Mouse (Mus musculus) embryonic fibroblast, embryonic 13.5 days (primary cell): ENCODE measurements at regions not wholly inside any gene's neighbourhood (a gene's known extent, or its start where the extent isn't known, plus 50 kb on each side); places are given as distances from the start of the nearest gene placed in this dataset.

ENCODE experiments used
- H3K27ac ChIP-seq: 2 replicates; pipeline ENCODE4 v1.5.1; 2012; ENCODE audit warnings: low read length, control low read depth, inconsistent platforms; ENCODE audit not compliant: insufficient read depth
- H3K4me1 ChIP-seq: 2 replicates; pipeline ENCODE4 v1.6.1; 2011; ENCODE audit warnings: low read length; ENCODE audit not compliant: control insufficient read depth, insufficient read depth
- H3K4me3 ChIP-seq: 2 replicates; pipeline ENCODE4 v1.5.1; 2011; ENCODE audit warnings: mild to moderate bottlenecking, control low read depth, low read length; ENCODE audit not compliant: insufficient read depth
- CTCF ChIP-seq: IDR thresholded peaks from 2 replicates; pipeline ENCODE4 v1.5.1; 2011; ENCODE audit warnings: mild to moderate bottlenecking, control low read depth, low read length, moderate library complexity, borderline replicate concordance; ENCODE audit not compliant: insufficient read depth
- POLR2A ChIP-seq: IDR thresholded peaks from 2 replicates; pipeline ENCODE4 v1.6.1; 2011; ENCODE audit warnings: low read depth, mild to moderate bottlenecking, control low read depth, low read length, moderate library complexity

GRCm38 (mm10) chr15:72201791-72202190, 1632.6 kb upstream of the Gm6569 start:
- Histone ChIP-seq H3K4me1 (no peaks in the 10 kb centered on the region), H3K27ac (no peak overlapping the region), H3K4me3 (no peak overlapping the region)
- TF ChIP-seq CTCF (no peak), POLR2A (no peak)

DNA sequence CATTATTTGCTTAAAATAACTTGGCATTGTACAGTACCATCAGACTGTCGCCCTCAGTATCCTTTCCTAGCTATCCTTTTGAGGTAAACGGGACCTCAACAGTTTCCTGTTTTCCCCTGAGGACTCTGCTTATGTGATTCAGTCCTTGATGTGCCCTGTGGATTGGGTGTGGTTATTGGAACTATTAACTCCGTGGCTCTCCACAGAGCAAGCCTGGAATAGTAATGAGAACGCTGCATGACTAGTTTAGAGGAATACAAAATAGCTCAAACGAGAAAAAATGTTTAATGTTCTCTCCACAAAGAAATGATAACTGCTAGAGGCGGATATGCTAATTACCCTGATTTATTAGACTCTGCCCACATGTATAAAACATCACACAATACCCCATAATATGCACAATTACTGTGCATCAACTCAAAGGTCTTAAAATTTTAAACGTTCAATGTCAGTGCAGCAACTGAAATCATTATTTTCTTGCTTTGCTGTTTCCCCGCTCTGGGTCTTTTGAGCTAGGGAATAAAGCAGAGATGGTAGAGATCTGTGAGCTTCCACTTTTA, 1629.0 kb upstream of the Gm6569 start:
- no peak for TF ChIP-seq POLR2A
- no peak for TF ChIP-seq CTCF
- no peaks in the 10 kb centered on the region for H3K4me1 ChIP-seq
- H3K27ac ChIP-seq = no peak overlapping the region
- H3K4me3 ChIP-seq = no peak overlapping the region

DNA sequence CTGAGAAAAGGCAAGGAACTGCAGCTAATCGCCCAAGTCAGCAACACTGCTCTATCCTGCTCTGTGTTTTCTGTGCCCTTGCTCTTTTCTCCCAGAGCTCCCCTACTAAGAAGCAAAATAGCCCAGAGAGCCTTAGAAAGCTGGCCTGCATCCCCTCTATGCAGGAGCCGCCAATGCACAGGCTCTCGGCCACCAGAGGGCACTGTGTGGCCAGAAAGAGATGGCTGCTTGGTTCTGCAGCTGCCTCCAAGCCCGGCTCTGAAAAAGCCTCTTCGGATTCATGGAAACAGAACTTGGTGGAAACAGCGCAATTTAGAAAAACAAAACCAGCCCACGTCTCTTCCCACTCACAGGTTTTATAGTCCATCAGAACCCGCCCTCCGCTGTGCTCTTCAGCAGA, 1628.4 kb upstream of the Gm6569 start:
- Histone ChIP-seq H3K4me1 (no peaks in the 10 kb centered on the region), H3K4me3 (no peak overlapping the region), H3K27ac (no peak overlapping the region)
- TF ChIP-seq POLR2A (no peak), CTCF (peak; percentile 60)

DNA sequence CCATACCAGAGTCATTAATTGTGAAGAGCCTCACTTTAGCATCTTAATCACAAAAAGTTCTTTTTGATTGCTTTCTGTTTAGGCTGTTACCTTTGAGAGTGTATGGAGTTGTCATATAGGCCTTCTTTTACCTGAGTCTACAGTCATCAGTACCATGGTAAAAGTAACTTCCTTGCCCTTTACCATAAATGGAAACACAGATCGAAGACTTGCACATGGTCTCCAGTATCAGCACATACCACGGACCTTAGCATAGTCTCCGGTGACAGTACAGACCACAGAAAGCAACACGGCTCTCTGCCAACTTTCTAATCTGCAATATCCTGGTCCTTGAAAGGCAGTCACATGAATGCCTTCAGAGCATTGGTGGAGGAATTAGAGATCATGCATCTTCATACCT, 1626.8 kb upstream of the Gm6569 start:
- no peaks in the 10 kb centered on the region for H3K4me1 ChIP-seq
- TF ChIP-seq CTCF (no peak), POLR2A (no peak)
- H3K4me3 ChIP-seq = no peak overlapping the region
- no peak overlapping the region for H3K27ac ChIP-seq

DNA sequence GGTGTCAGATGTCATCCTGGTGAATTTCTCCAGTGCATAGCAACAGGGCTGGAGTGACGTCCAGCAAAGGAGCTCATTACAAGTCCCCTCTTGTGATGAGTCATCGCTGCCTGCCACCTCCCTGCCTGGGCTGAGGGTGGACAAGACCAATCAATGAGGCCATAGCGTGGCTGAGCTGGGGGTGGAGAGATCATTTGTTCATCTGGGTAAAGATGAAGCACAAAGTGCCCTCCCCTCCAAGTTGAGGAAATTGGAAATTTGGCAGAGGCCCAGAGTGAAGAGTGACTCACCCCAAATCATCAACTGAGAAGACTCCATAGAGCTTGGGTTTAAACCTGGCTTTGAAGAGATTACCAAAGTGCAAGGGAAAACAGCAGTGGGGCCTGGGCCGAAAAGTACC, 1626.3 kb upstream of the Gm6569 start:
- no peaks in the 10 kb centered on the region for H3K4me1 ChIP-seq
- no peak overlapping the region for H3K4me3 ChIP-seq
- TF ChIP-seq POLR2A = no peak
- no peak for TF ChIP-seq CTCF
- no peak overlapping the region for H3K27ac ChIP-seq

DNA sequence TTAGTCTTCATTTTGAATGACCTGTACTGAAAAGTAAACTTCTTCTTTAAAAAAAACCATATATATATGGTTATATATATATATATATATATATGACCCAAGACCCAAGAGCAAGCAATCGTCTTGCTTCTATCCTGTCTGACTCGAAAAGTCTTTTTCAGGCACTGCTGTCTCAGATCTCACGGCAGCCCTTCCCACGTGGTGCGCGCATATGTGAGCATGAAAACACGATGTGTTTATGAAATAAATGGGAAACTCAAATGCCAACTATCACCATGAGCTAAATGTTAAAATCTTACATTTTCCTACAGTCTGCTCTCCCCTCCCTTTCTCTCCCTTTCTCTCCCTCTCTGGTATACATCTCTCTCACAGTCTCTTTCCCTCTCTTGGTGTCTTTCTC, 1625.4 kb upstream of the Gm6569 start:
- no peak for TF ChIP-seq CTCF
- no peak for TF ChIP-seq POLR2A
- Histone ChIP-seq H3K27ac (no peak overlapping the region), H3K4me1 (no peaks in the 10 kb centered on the region), H3K4me3 (no peak overlapping the region)

DNA sequence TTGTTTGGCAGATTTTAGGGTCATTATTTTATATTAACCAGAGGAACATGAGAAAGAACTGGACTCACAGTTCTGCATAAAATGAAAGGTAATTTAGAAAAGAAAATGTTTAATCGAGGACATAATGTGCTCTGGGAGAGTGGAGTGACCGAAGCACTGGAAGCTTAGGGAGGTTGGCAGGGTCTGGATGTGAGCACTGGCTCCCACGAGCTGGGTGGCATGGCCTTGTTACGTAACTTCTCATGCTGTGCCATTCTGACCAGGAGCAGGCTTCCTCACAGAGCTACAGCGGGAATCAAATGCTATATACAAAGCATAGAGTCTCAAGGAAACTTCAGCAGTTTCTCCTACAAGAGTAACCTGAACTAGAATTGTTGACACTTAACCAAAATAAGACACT, 1616.6 kb upstream of the Gm6569 start:
- TF ChIP-seq CTCF = no peak
- no peak for TF ChIP-seq POLR2A
- Histone ChIP-seq H3K27ac (no peak overlapping the region), H3K4me1 (no peaks in the 10 kb centered on the region), H3K4me3 (no peak overlapping the region)

DNA sequence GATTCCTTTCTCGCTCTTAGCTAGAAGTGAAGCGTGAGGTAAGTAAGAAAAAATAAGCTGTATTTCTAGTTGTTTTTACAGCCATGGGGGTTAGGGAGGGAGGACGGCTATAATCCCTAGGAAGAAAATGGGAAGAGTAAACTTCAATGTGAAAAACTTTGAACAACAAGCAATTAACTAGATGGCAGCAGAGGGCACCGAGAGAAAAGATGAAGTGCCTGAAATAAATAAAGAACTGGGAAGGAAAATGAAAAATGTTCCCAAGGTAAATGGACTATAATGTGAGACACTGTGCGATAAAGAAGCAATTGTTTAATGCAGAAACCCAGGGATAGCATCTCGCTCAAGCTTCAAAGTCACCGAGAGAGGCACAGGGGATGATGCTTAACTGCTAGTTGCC, 1614.4 kb upstream of the Gm6569 start:
- TF ChIP-seq POLR2A (no peak), CTCF (no peak)
- no peaks in the 10 kb centered on the region for H3K4me1 ChIP-seq
- no peak overlapping the region for H3K27ac ChIP-seq
- no peak overlapping the region for H3K4me3 ChIP-seq

- no peak overlapping the region for H3K27ac ChIP-seq
- no peak overlapping the region for H3K4me3 ChIP-seq
- TF ChIP-seq POLR2A = no peak
- no peak for TF ChIP-seq CTCF
- no peaks in the 10 kb centered on the region for H3K4me1 ChIP-seq
Observed at GRCm38 (mm10) chr15:72220786-72221185, 1613.6 kb upstream of the Gm6569 start.

DNA sequence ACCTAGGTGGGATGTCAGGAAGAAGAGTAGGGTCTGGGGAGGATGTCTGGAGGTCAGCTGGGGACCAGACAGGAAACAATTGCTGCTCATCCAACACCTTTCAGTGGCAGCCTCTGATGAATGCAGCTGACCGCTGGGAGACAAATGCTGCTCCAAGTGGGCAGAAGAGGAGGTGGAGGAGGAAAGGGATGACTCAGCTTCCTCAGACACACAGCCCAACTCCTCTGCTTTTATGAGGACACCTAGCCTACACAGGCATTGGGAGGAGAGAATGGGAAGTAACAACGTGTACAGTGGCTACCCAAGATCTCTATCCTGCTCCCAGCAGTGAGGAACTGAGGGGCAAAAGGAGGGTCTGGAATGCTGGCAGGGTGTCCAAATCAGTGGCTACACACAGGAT, 1602.0 kb upstream of the Gm6569 start:
- H3K4me1 ChIP-seq = no peaks in the 10 kb centered on the region
- TF ChIP-seq CTCF (no peak), POLR2A (no peak)
- H3K27ac ChIP-seq = no peak overlapping the region
- H3K4me3 ChIP-seq = no peak overlapping the region

- TF ChIP-seq POLR2A (no peak), CTCF (no peak)
Observed at GRCm38 (mm10) chr15:72264619-72265018, 1569.7 kb upstream of the Gm6569 start.

GRCm38 (mm10) chr15:72283846-72284245, 1550.5 kb upstream of the Gm6569 start:
- TF ChIP-seq POLR2A = no peak
- no peak for TF ChIP-seq CTCF
- no peak overlapping the region for H3K4me3 ChIP-seq
- H3K4me1 ChIP-seq = no peaks in the 10 kb centered on the region

More at GRCm38 (mm10) chr15:72264619-72265018, 1569.7 kb upstream of the Gm6569 start:
- Histone ChIP-seq H3K4me1 (no peaks in the 10 kb centered on the region), H3K27ac (no peak overlapping the region), H3K4me3 (no peak overlapping the region)

More at GRCm38 (mm10) chr15:72283846-72284245, 1550.5 kb upstream of the Gm6569 start:
- no peak overlapping the region for H3K27ac ChIP-seq
